Mouse (Mus musculus): ENCODE data around the gene Chaf1b. TPM values are rescaled to one million over a fixed set of nuclear protein-coding genes. Genes with fewer than 3 reads are reported as not detected.
A peak's percentile ranks its signal among the peaks of the same experiment; 100 is the strongest.

The Chaf1b gene
- polyA plus RNA-seq, 1 experiment, result not detected

GRCm38 (mm10) chr16:93906156-93907014 lies 22.7 kb downstream of the Chaf1b start:
- no peaks in the 10 kb centered on the region for H3K4me1 ChIP-seq (ENCODE audit: control insufficient read depth, insufficient read depth, insufficient read length, low read length)
- H3K4me3 ChIP-seq (ENCODE audit: insufficient read depth, low read depth, low read length), result no peak overlapping the region
- H3K27ac ChIP-seq (replicated peaks; ENCODE audit: low read depth, low read length), result no peak overlapping the region

GRCm38 (mm10) chr16:93907761-93908160 lies 24.1 kb downstream of the Chaf1b start:
- H3K4me3 ChIP-seq (ENCODE audit: insufficient read depth, low read depth, low read length), result no peak overlapping the region
- H3K27ac ChIP-seq (replicated peaks; ENCODE audit: low read depth, low read length), result no peak overlapping the region
- H3K4me1 ChIP-seq (ENCODE audit: control insufficient read depth, insufficient read depth, insufficient read length, low read length), result no peaks in the 10 kb centered on the region

DNA sequence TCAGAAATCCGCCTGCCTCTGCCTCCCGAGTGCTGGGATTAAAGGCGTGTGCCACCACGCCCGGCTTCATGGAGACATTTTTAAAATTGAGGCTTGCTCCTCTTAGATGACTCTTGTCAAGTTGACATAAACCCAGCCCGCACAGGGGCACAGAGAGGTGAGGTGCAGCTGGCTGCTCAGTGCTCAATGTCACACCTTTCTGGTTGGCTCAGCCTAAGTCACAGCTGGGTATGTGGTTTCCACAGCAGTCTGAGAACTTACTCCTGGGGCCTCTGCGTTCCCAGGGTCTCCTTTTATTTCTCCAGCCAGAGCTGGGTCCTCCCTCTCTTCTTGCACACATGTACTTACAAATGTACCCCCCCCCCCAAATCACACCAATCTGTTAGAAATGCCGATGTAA lies 24.5 kb downstream of the Chaf1b start:
- no peak overlapping the region for H3K4me3 ChIP-seq (ENCODE audit: insufficient read depth, low read depth, low read length)
- no peaks in the 10 kb centered on the region for H3K4me1 ChIP-seq (ENCODE audit: control insufficient read depth, insufficient read depth, insufficient read length, low read length)
- H3K27ac ChIP-seq (replicated peaks; ENCODE audit: low read depth, low read length), result no peak overlapping the region

GRCm38 (mm10) chr16:93909936-93910335 lies 26.2 kb downstream of the Chaf1b start:
- H3K27ac ChIP-seq (replicated peaks; ENCODE audit: low read depth, low read length), result no peak overlapping the region
- H3K4me1 ChIP-seq (ENCODE audit: control insufficient read depth, insufficient read depth, insufficient read length, low read length), result no peaks in the 10 kb centered on the region
- H3K4me3 ChIP-seq (ENCODE audit: insufficient read depth, low read depth, low read length), result no peak overlapping the region

DNA sequence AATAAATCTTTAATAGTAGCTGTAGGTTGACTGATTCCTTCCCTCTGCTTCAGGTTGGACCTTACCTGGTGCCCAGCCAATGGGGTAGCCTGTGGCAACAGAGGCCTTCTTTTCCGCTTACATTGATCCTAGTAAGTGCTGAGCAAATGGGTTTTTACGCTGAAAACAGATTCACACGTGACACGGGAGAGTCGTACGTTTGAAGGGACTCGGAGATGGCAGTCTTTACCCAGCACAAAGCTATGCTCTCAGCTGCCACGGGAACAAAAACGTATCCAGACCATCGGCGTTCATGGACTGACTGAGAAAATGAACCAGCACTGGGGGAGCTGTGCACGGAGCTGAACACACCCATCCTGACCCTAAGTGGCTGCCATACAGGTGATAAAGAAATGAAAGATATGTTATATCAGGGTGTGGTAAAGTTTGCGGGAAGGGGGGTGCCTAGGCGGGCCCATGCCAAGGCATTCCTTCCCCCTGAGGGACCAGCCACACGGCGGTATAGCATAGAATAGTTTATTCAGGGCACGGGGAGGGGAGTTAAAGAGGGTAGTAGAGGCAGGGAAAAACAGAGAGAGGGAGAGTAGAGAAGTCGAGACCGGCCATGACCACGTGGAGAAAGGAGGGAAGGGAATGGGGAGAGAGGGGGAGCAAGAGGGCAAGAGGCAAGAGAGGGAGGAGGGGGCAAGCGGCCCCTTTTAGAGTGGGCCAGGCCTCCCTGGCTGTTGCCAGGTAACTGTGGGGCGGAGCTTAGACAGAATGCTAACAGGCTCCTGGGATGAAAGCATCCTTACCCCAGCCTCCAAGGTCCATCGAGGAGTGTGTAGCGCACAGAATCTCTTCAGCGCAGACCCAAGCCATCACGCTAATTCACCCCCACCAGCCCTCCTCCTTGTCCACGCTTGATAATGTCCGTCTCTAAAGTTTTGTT lies 27.3 kb downstream of the Chaf1b start:
- Histone ChIP-seq H3K4me3 (ENCODE audit: insufficient read depth, low read depth, low read length) (no peak overlapping the region), H3K4me1 (ENCODE audit: control insufficient read depth, insufficient read depth, insufficient read length, low read length) (no peaks in the 10 kb centered on the region), H3K27ac (replicated peaks; ENCODE audit: low read depth, low read length) (no peak overlapping the region)

DNA sequence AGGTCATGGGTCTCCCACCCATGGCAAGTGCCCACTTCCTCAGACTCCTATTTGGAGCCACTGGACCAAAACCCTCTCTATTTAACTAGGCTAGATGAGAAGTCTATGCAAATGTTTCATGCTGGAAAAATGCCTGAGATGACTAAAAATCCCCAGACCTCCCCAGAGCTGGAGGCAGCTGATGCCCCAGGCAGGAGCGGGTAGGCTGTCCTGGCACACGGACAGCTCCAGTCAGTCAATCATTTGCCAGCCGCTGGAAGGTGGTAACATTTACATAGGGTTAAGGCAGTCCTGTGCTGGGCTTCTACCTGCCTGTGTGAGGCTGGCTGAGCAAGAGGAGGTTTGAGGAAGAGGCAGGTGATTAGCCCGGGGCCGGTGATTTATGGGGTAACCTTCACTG lies 28.5 kb downstream of the Chaf1b start:
- Histone ChIP-seq H3K4me3 (ENCODE audit: insufficient read depth, low read depth, low read length) (no peak overlapping the region), H3K27ac (replicated peaks; ENCODE audit: low read depth, low read length) (no peak overlapping the region)

DNA sequence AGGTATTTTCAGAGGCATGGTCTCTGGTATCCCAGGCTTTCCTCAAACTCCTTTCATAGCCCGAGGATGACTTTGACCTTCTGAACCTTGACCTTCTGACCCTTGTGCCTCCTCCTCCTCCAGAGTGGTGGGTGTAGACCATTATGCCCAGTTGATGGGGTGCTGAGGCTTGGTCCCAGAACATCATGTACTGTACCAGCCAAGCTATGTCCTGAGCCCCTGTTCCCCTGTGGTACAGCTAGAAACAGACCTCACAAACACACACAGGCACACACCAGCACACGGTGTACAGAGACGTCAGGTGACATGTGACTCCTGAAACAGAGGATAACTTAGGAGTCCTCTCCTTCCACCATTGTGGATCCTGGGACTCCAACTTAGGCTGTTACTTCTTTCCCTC lies 29.1 kb downstream of the Chaf1b start:
- no peak overlapping the region for H3K27ac ChIP-seq (replicated peaks; ENCODE audit: low read depth, low read length)
- no peak overlapping the region for H3K4me3 ChIP-seq (ENCODE audit: insufficient read depth, low read depth, low read length)
- H3K4me1 ChIP-seq (ENCODE audit: control insufficient read depth, insufficient read depth, insufficient read length, low read length), result no peaks in the 10 kb centered on the region

More for the DNA sequence above, 28.5 kb downstream of the Chaf1b start:
- H3K4me1 ChIP-seq (ENCODE audit: control insufficient read depth, insufficient read depth, insufficient read length, low read length), result no peaks in the 10 kb centered on the region

- H3K4me3 ChIP-seq (ENCODE audit: insufficient read depth, low read depth, low read length), result no peak overlapping the region
- H3K27ac ChIP-seq (replicated peaks; ENCODE audit: low read depth, low read length), result 0 out of 2 replicates have a peak overlapping the region, but pooled peaks have one; percentile 54
- H3K4me1 ChIP-seq (ENCODE audit: control insufficient read depth, insufficient read depth, insufficient read length, low read length), result no peaks in the 10 kb centered on the region
These were observed 30.3 kb downstream of the Chaf1b start for GRCm38 (mm10) chr16:93913881-93914576.

- no peak overlapping the region for H3K4me3 ChIP-seq (ENCODE audit: insufficient read depth, low read depth, low read length)
- H3K4me1 ChIP-seq (ENCODE audit: control insufficient read depth, insufficient read depth, insufficient read length, low read length), result no peaks in the 10 kb centered on the region
- H3K27ac ChIP-seq (replicated peaks; ENCODE audit: low read depth, low read length), result no peak overlapping the region
These were observed 31.7 kb downstream of the Chaf1b start for GRCm38 (mm10) chr16:93915338-93915849.

DNA sequence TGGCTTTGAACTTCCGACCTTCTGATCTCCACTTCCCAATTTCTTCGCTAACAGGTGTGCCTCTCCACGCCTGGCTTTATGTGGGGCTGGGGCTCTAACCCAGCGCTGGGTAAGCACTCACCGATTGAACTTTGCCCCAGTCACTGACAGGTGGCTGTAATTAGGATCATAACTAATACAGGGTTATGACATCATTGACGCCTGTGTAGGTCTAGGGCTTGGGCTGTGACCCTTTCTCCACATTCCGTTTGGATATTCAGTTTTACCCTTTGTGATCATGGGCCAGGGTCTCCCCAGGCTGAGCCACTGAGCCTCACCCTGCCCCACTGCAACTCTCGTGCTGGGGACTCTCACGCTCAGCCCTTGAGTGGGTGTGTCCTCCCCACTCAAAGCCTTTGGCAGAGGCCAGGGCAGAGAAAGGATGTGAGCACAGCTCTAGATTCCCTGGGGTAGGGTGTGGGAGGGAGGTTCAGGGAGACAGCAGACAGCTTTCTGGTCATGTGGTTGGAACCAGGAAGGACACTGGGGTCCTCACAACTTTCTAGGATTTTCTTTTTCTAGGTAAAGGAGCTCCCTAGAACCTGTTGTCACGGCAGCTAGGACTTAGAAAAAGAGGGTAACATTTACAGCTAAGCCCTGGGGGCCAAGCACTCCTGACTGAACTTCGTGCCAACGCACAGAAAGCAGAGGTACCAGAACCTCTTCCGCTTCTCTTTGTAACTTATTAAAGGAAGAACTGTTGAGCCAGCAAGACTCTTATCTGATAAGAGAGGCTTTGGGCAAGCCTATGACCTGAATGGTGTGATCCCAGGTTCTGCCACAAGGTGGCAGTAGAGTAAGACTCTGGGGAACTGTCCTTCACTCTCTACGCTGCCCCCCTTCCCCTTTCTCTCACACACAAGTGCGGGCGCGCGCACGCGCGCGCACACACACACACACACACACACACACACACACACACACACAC lies 34.3 kb downstream of the Chaf1b start:
- Histone ChIP-seq H3K4me3 (ENCODE audit: insufficient read depth, low read depth, low read length) (no peak overlapping the region), H3K27ac (replicated peaks; ENCODE audit: low read depth, low read length) (no peak overlapping the region), H3K4me1 (ENCODE audit: control insufficient read depth, insufficient read depth, insufficient read length, low read length) (no peaks in the 10 kb centered on the region)

- no peak overlapping the region for H3K4me3 ChIP-seq (ENCODE audit: insufficient read depth, low read depth, low read length)
- no peaks in the 10 kb centered on the region for H3K4me1 ChIP-seq (ENCODE audit: control insufficient read depth, insufficient read depth, insufficient read length, low read length)
- no peak overlapping the region for H3K27ac ChIP-seq (replicated peaks; ENCODE audit: low read depth, low read length)
These were observed 35.0 kb downstream of the Chaf1b start for GRCm38 (mm10) chr16:93918679-93919060.

DNA sequence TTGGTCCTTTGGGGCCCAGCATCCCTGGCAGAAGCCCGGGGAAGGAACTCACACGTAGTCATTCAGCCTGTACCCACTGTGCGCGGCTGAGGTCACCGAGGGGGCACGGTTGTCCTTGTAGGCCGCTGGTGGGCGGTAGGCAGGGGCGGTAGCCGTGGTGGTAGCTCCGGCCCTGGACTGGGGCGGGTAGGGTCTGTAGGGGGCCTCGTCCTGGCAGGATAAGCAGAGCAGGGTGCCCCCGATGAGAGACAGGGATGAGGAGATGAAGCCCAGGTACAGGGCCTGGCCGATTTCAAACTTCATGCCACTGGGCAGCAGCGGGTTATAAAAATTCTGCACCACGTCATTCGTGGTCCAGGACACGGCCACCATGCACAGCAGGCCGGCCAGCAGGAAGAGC lies 35.5 kb downstream of the Chaf1b start:
- H3K27ac ChIP-seq (replicated peaks; ENCODE audit: low read depth, low read length), result no peak overlapping the region
- H3K4me3 ChIP-seq (ENCODE audit: insufficient read depth, low read depth, low read length), result no peak overlapping the region
- H3K4me1 ChIP-seq (ENCODE audit: control insufficient read depth, insufficient read depth, insufficient read length, low read length), result no peaks in the 10 kb centered on the region

- H3K4me1 ChIP-seq (ENCODE audit: control insufficient read depth, insufficient read depth, insufficient read length, low read length), result no peaks in the 10 kb centered on the region
- no peak overlapping the region for H3K27ac ChIP-seq (replicated peaks; ENCODE audit: low read depth, low read length)
- no peak overlapping the region for H3K4me3 ChIP-seq (ENCODE audit: insufficient read depth, low read depth, low read length)
These were observed 37.0 kb downstream of the Chaf1b start for GRCm38 (mm10) chr16:93920673-93921072.

- Histone ChIP-seq H3K27ac (replicated peaks; ENCODE audit: low read depth, low read length) (no peak overlapping the region), H3K4me1 (ENCODE audit: control insufficient read depth, insufficient read depth, insufficient read length, low read length) (no peaks in the 10 kb centered on the region), H3K4me3 (ENCODE audit: insufficient read depth, low read depth, low read length) (no peak overlapping the region)
These were observed 39.2 kb downstream of the Chaf1b start for GRCm38 (mm10) chr16:93922835-93923389.
